Mouse (Mus musculus): Measurements from ENCODE around the gene Pgap3. TPM values are rescaled to one million over a fixed set of nuclear protein-coding genes. Genes with fewer than 3 reads are reported as not detected.

Gene Pgap3
- polyA plus RNA-seq, 1 experiment, result 17.7 TPM

DNA sequence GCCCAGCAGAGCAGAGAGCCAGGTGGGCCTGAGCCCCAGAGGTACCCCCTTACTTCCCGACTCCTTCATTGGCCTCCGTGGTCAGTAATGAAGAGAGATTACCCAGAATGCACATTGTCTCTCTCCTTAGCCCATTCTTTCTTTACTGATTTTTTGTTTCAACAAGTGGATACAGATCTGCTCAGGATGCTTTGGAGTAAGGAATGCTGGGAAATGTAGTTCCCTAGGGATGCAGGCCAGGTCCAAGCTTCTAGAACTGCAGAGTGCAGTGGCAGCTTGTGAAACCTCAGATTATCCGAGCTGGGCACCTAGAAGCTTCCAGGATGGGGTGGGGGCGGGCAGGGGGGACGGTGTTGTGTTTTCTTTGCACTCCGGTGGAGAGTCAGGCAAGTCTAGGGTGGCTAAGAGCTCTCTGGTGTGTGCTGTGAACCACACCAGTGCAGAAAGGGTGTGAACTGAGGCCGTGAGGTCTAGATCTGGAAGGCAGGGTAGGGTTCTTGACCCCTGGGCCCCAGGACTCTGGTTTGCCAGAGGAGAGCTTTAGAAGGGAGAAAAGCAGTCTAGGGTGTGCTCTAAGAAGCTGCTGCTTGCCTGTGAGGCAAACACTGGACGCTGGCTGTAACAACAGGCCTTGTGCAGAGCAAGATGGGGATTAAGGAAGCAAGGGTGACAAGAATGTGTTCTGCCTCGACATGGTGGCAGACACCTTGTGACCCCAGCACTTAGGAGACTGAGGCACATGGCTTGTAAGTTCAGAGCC lies 31.6 kb upstream of the Pgap3 start:
- DNase-seq (ENCODE audit: low read depth in 1 of 2, low spot score in 2 of 2), result no peak
- TF ChIP-seq CTCF (IDR thresholded peaks at IDR 0.05; ENCODE audit: extremely low read depth, insufficient read depth, insufficient read length, insufficient replicate concordance), result no peak
- no peak for TF ChIP-seq POLR2A (IDR thresholded peaks at IDR 0.05; ENCODE audit: low read depth, low read length)
- no peaks in the 10 kb centered on the region for H3K4me1 ChIP-seq (ENCODE audit: control insufficient read depth, insufficient read depth, insufficient read length)
- no peaks in the 10 kb centered on the region for H3K27me3 ChIP-seq (ENCODE audit: control insufficient read depth, insufficient read depth, low read length)
- H3K4me3 ChIP-seq (ENCODE audit: extremely low read depth, insufficient read depth, insufficient read length), result no peak overlapping the region
- no peaks in the 10 kb centered on the region for H3K36me3 ChIP-seq (ENCODE audit: control insufficient read depth, insufficient read depth, low read length)
- 79% methylated on average over 9 of the region's 9 CpGs for WGBS
- H3K27ac ChIP-seq (ENCODE audit: insufficient read depth, low read length), result no peak overlapping the region

DNA sequence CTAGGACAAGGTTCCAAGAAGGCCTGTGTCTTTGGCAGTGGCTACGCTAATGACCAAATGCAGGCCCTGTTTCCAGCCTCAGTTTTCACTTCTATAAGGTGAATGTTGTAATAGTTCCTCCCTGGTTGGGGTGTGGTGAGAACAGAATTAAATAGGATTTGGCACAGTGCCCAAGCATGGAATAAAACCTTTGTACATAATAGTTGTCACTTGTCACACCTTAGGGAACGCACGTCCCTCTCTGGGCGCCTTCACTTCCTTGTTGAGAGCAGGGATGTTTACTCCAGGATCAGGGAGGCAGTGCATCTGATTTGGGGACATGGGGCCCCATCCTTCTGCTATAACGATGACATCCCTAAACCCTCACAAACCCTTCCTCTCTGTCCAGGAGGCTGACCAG lies 28.1 kb upstream of the Pgap3 start:
- Histone ChIP-seq H3K4me1 (ENCODE audit: control insufficient read depth, insufficient read depth, insufficient read length) (no peaks in the 10 kb centered on the region), H3K27me3 (ENCODE audit: control insufficient read depth, insufficient read depth, low read length) (no peaks in the 10 kb centered on the region), H3K36me3 (ENCODE audit: control insufficient read depth, insufficient read depth, low read length) (no peaks in the 10 kb centered on the region), H3K4me3 (ENCODE audit: extremely low read depth, insufficient read depth, insufficient read length) (no peak overlapping the region), H3K27ac (ENCODE audit: insufficient read depth, low read length) (no peak overlapping the region)
- no peak for DNase-seq (ENCODE audit: low read depth in 1 of 2, low spot score in 2 of 2)
- 86% methylated on average over 5 of the region's 5 CpGs for WGBS
- TF ChIP-seq POLR2A (IDR thresholded peaks at IDR 0.05; ENCODE audit: low read depth, low read length) (no peak), CTCF (IDR thresholded peaks at IDR 0.05; ENCODE audit: extremely low read depth, insufficient read depth, insufficient read length, insufficient replicate concordance) (no peak)

DNA sequence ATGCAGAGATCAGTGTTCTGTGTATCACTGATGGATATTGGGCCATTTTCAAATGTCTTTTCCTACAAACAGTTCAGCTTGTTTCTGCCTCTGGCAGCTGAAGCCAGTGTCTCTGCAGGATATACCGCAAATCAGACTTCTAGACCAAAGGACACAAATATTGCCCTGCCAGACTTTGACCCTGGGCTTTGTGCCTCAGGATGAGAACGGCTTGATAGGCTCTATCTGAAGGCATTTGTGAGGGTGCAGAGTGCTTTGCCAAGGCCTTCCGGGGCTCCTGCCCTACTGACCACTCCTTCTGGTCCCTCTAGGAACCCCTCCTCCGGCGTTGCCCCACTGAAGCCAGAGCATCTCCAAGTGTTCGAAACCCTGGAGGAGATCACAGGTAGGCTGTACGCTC lies 26.3 kb upstream of the Pgap3 start:
- 93% methylated on average over 7 of the region's 7 CpGs for WGBS
- no peak overlapping the region for H3K27ac ChIP-seq (ENCODE audit: insufficient read depth, low read length)
- DNase-seq (ENCODE audit: low read depth in 1 of 2, low spot score in 2 of 2), result no peak

DNA sequence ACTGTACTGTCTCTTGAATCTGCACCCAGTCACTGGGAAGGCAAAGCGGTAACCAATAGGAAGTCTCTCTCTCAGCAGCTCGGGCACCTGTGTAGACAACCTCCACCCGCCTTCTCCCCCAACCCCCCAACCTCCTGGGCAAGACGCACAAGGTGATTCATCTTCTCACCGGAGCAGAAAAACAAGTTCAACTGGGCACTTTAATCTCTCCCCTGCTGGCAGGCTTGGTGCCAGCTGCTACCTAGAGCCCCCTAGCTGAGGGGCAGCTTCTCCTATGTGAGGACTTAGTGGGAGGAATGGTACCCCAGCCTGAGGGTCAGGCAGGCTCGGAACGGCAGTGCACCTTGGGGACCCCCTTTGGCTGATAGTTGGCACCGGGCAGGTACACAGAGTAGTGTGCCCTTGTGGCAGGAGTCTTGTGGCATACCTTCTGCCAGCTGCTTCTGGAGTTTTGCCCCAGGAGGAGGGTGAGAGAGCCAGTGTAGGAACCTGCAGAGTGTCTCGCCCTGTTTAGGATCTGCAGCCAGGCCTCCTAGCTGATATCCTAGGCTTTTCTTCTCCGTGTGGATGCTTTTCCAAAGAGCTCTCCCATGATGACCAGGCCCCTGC lies 18.8 kb upstream of the Pgap3 start:
- no peak overlapping the region for H3K4me3 ChIP-seq (ENCODE audit: extremely low read depth, insufficient read depth, insufficient read length)
- H3K4me1 ChIP-seq (ENCODE audit: control insufficient read depth, insufficient read depth, insufficient read length), result no peaks in the 10 kb centered on the region
- H3K27me3 ChIP-seq (ENCODE audit: control insufficient read depth, insufficient read depth, low read length), result no peaks in the 10 kb centered on the region
- H3K36me3 ChIP-seq (ENCODE audit: control insufficient read depth, insufficient read depth, low read length), result no peaks in the 10 kb centered on the region
- H3K27ac ChIP-seq (ENCODE audit: insufficient read depth, low read length), result no peak overlapping the region
- 76% methylated on average over 10 of the region's 10 CpGs for WGBS
- TF ChIP-seq CTCF (IDR thresholded peaks at IDR 0.05; ENCODE audit: extremely low read depth, insufficient read depth, insufficient read length, insufficient replicate concordance), result no peak
- no peak for TF ChIP-seq POLR2A (IDR thresholded peaks at IDR 0.05; ENCODE audit: low read depth, low read length)
- no peak for DNase-seq (ENCODE audit: low read depth in 1 of 2, low spot score in 2 of 2)

More for the DNA sequence above, 26.3 kb upstream of the Pgap3 start:
- no peaks in the 10 kb centered on the region for H3K36me3 ChIP-seq (ENCODE audit: control insufficient read depth, insufficient read depth, low read length)
- TF ChIP-seq POLR2A (IDR thresholded peaks at IDR 0.05; ENCODE audit: low read depth, low read length) (no peak), CTCF (IDR thresholded peaks at IDR 0.05; ENCODE audit: extremely low read depth, insufficient read depth, insufficient read length, insufficient replicate concordance) (no peak)
- H3K4me1 ChIP-seq (ENCODE audit: control insufficient read depth, insufficient read depth, insufficient read length), result no peaks in the 10 kb centered on the region
- no peaks in the 10 kb centered on the region for H3K27me3 ChIP-seq (ENCODE audit: control insufficient read depth, insufficient read depth, low read length)
- H3K4me3 ChIP-seq (ENCODE audit: extremely low read depth, insufficient read depth, insufficient read length), result no peak overlapping the region

DNA sequence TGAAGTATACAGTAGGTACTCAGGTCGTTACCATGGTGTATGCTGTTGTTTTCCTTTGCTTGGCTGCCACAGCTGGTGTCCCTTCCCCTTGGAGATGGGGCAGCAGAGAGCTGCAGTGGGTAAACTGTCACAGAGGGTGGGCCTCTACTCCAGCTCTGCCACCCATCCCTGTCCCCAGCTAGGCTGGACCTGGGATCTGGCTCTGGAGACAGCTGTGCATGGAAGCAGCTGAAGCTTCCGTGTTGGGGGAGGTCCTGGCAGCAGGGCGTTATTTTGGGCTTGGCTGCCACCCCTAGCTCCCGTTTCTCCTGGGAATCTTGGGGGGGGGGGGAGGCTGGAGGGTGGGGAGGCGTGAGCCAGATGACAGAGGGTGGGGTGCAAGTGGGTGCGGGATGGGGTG lies 18.0 kb upstream of the Pgap3 start:
- 0 out of 2 replicates have a peak, but pooled peaks cover 3% of the 10 kb centered on the region for H3K27me3 ChIP-seq (ENCODE audit: control insufficient read depth, insufficient read depth, low read length)
- H3K36me3 ChIP-seq (ENCODE audit: control insufficient read depth, insufficient read depth, low read length), result no peaks in the 10 kb centered on the region
- DNase-seq (ENCODE audit: low read depth in 1 of 2, low spot score in 2 of 2), result no peak
- no peak overlapping the region for H3K27ac ChIP-seq (ENCODE audit: insufficient read depth, low read length)
- 56% methylated on average over 4 of the region's 6 CpGs for WGBS
- no peaks in the 10 kb centered on the region for H3K4me1 ChIP-seq (ENCODE audit: control insufficient read depth, insufficient read depth, insufficient read length)
- H3K4me3 ChIP-seq (ENCODE audit: extremely low read depth, insufficient read depth, insufficient read length), result no peak overlapping the region
- TF ChIP-seq POLR2A (IDR thresholded peaks at IDR 0.05; ENCODE audit: low read depth, low read length) (no peak), CTCF (IDR thresholded peaks at IDR 0.05; ENCODE audit: extremely low read depth, insufficient read depth, insufficient read length, insufficient replicate concordance) (no peak)

DNA sequence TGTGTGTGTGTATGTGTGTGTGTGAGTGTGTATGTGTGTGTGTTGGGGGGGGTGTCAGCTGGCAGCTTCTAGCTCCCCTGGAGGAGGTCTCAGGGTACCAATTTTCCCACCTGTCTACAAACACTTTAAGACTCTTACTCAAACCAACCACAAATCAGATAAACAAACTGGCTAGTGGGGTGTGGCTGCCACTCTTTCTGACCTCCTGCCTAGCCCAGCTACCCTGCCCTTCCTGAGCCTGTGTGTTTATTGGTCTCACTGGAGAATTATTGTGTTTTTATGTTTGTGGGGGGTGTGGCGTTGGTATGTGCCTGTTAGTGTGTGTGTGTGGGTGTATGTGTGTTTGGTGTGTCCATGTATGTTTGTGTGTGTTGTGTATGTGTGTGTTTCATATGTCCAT lies 16.8 kb upstream of the Pgap3 start:
- Histone ChIP-seq H3K4me1 (ENCODE audit: control insufficient read depth, insufficient read depth, insufficient read length) (peaks cover 6% of the 10 kb centered on the region; the same call in 1 of the 2 replicates), H3K27ac (ENCODE audit: insufficient read depth, low read length) (no peak overlapping the region), H3K36me3 (ENCODE audit: control insufficient read depth, insufficient read depth, low read length) (no peaks in the 10 kb centered on the region), H3K27me3 (ENCODE audit: control insufficient read depth, insufficient read depth, low read length) (peaks cover 14% of the 10 kb centered on the region), H3K4me3 (ENCODE audit: extremely low read depth, insufficient read depth, insufficient read length) (no peak overlapping the region)
- no peak for DNase-seq (ENCODE audit: low read depth in 1 of 2, low spot score in 2 of 2)
- no peak for TF ChIP-seq POLR2A (IDR thresholded peaks at IDR 0.05; ENCODE audit: low read depth, low read length)
- TF ChIP-seq CTCF (IDR thresholded peaks at IDR 0.05; ENCODE audit: extremely low read depth, insufficient read depth, insufficient read length, insufficient replicate concordance), result no peak
- 74% methylated on average over 1 of the region's 1 CpGs for WGBS

DNA sequence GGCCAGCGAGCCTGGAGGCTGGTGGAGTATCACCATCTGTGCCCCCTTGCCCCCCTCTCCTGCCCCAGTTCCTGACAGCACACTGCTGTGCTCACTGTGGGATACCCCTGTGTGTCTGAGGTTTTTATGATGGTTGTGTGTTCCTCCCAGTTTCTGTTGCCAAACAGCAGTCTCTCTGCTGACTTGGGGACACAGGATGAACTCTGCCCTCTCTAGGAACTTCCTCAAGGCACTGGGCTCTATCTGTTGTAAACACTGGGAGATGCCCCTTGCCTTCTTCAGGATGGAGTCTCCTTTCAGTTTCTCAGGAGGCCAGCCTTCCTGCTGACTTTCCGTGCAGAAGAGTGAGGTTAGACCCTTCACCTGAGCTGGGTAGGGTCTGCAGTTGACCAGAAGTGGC lies 13.9 kb upstream of the Pgap3 start:
- H3K4me3 ChIP-seq (ENCODE audit: extremely low read depth, insufficient read depth, insufficient read length), result no peak overlapping the region
- no peak overlapping the region for H3K27ac ChIP-seq (ENCODE audit: insufficient read depth, low read length)
- WGBS, result 42% methylated on average over 2 of the region's 2 CpGs
- peaks cover 6% of the 10 kb centered on the region; the same call in 1 of the 2 replicates for H3K4me1 ChIP-seq (ENCODE audit: control insufficient read depth, insufficient read depth, insufficient read length)
- H3K36me3 ChIP-seq (ENCODE audit: control insufficient read depth, insufficient read depth, low read length), result no peaks in the 10 kb centered on the region
- DNase-seq (ENCODE audit: low read depth in 1 of 2, low spot score in 2 of 2), result no peak
- TF ChIP-seq POLR2A (IDR thresholded peaks at IDR 0.05; ENCODE audit: low read depth, low read length), result no peak
- no peak for TF ChIP-seq CTCF (IDR thresholded peaks at IDR 0.05; ENCODE audit: extremely low read depth, insufficient read depth, insufficient read length, insufficient replicate concordance)
- H3K27me3 ChIP-seq (ENCODE audit: control insufficient read depth, insufficient read depth, low read length), result peaks cover 17% of the 10 kb centered on the region
